Mouse (Mus musculus) kidney, adult 9 months (tissue): Measurements from ENCODE around the gene Ucn2.

ENCODE experiments used
- DNase-seq: peaks from one replicate; pipeline ENCODE4 v3.0.0; 2022

Gene Ucn2

DNA sequence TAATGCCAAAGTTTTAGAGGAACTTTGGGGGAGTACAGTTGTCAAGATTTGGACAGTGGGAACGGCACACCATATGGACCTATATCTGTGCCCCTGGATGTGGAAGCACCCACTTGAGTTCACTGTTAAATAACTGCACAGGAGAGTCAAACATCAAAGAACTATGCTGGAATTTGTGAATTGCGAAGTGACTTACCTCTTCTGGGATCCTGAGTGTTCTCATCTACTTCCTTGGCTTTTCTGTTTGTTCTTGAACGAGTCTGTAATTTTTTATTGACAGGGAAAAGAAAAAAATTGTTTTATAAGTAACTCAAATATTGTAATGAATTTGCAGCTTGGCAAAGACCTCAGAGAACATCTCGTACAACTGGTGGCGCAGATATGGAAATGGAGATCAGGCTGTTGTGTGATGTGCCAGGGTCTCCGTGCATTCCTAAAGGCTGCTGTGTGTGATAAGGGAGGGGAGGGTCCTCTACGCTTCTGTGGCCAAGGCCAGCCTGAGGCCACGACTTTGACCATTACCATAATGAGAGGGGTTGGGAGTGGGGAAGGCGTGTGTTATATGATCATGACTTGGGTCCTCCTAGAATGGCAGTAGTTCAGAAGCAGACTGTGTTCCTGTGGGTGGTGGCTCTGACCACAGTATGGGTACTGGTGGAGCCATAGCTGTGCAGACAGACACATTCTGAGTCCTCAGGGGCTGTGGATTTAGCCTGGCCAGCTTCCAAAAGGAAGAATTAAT lies 7.0 kb downstream of the Ucn2 start:
- no peak for DNase-seq

DNA sequence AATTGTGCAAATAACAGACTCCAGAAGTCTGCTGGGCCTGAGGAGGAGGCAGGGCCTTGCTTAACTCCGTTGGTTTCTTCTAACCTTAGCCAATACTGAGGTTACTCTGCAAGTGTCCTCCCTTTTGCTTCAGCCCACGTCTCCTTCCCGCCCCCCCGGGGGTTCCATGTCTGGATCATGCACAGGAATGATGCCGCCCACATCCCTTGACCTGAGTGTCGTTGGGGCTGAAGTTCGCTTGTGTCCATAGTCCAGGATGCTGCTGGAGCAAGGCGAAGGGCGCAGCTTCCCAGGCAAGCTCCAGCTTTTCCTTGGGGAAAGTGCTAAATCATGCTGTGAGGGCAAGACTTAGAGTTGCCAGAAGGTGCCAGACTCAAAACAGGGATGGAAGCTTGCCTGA lies 10.6 kb downstream of the Ucn2 start:
- peak; percentile 90 for DNase-seq

- DNase-seq, result no peak
Measured at GRCm38 (mm10) chr9:108998287-108999166, 12.7 kb downstream of the Ucn2 start.

GRCm38 (mm10) chr9:108999167-108999526 lies 13.3 kb downstream of the Ucn2 start:
- DNase-seq, result no peak

- DNase-seq, result peak; percentile 72
Measured at GRCm38 (mm10) chr9:109000726-109001125, 14.9 kb downstream of the Ucn2 start.

DNA sequence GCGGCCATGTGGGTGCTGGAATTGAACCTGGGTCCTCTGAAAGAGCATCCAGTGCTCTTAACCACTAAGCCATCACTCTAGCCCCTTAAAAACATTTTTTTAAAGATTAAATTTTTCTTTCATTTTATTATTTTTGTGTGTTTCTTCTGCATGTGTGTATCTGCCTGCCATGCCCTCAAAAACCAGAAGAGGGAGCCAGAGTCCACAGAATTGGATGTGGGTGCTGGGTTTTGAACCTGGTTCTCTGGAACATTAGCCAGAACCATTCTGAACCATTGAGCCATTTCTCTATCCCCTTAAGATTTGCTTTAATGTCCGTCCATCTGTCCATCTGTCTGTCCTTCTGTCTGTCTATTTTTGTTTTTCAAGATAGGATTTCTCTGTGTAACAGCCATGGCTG lies 17.4 kb downstream of the Ucn2 start:
- DNase-seq, result peak; percentile 62

- DNase-seq, result no peak
Measured at GRCm38 (mm10) chr9:109007025-109007780, 21.4 kb downstream of the Ucn2 start.

GRCm38 (mm10) chr9:109008081-109008480 lies 22.3 kb downstream of the Ucn2 start:
- DNase-seq, result no peak

DNA sequence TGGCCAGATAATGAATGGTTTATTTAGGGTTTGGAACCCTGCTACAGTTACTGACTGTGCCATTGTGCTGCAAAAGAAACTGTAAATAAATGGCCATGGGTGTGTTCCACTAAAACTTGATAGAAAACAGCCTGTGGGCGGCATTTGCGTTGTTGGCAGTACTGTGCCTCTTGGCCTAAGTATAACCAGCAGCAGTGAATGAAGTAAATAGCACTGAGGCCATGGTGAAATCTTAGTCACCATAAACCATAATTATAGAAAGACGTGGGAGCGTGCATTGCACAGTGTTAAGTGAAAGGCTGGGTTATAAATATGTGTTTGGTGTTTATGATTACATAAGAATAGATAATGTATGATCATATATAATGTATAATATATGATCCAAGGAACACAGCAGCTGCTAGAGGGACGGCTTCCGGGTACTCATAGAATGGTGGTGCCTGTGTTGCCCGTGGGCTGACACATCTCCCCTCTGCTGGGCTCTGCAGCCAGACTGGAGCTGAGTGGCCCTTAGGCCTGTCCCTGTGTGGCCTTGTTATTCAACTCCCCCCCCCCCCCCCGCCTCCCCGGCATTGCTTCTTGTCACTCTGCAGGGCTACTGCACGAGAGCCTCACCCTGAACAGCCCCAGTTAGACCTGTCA lies 23.3 kb downstream of the Ucn2 start:
- no peak for DNase-seq

DNA sequence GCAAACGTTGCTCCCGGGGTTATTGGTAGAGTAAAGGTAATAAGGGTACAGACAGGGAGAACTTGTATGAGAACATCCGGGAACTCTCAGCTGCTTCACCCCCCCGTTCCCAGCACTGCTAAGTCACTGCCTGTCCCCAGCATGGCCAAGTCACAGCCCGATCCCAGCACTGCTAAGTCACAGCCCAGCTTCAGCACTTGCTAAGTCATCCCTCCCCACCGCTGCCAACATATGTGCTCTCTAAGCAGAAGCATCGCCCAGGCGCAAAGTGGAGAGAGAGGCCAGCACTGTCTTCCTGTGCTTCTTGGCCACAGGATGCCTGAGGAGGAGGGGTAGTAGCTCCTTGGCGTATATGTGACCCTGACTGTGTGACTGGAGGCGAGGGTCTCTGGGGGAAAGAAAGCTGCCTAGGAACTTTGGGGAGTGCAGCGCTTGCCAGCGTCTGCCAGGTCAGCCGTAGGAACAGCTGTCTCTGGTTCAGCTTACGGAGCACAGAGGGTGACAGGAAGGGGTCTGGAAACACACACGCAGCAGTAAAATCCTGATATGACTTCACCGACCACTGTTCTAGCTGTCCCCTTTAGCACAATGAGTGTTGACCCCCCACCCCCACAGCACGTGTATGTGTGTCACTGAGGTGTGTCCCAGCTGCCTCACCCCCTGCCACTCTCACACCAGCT lies 24.0 kb downstream of the Ucn2 start:
- DNase-seq, result no peak

- DNase-seq, result no peak
Measured at GRCm38 (mm10) chr9:109010316-109010690, 24.5 kb downstream of the Ucn2 start.

- no peak for DNase-seq
Measured at GRCm38 (mm10) chr9:109015397-109015796, 29.6 kb downstream of the Ucn2 start.

DNA sequence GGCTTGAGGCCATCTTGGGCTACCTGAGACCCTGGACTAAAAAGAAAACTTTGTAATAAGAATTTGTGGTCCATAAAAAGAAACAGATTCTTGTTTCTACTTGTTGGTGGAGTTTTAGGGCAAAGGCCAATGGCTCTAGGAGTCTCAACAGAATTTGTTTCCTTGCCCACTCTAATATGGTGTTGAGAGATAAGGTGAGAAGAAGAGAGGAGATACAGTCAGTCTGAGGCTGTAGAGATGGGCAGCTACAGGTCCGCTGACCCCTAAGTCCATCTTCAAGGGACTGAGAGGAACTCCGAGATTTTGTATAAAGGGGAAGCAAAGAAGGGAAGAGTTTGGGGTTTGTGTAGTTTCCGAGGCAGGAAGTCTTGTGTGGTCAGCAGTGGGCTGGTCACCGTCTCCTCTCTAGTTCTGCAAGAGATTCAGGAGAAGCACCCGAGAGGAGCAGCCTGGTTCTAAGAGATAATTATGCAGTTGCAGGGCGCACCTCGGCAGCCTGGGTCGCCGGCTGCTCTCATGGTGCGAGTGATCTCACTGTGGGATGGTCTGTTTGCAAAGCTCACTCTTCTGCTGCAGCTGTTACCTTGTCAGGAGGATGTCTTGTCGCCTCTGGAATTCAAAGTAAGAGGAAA lies 31.3 kb downstream of the Ucn2 start:
- no peak for DNase-seq

DNA sequence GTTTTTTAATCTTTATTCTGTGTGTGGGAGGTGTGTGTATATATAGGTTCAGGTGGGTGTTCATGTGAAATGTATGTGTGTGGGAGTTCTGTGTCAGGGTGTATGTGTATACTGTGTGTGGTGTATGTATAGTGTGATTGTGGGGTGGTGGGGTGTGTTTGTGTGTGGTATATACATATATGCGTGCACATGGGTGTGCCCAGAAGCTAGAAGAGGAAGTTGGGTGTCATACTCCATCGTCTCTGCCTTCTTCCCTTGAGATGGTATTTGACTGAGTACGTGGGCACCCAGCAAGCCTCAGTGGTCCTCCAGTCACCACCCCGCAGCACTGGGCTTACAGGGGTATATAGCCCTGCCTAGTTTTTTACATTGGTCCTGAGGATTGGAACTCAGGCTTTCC lies 35.6 kb downstream of the Ucn2 start:
- no peak for DNase-seq

GRCm38 (mm10) chr9:109022866-109023685 lies 37.3 kb downstream of the Ucn2 start:
- DNase-seq, result no peak

DNA sequence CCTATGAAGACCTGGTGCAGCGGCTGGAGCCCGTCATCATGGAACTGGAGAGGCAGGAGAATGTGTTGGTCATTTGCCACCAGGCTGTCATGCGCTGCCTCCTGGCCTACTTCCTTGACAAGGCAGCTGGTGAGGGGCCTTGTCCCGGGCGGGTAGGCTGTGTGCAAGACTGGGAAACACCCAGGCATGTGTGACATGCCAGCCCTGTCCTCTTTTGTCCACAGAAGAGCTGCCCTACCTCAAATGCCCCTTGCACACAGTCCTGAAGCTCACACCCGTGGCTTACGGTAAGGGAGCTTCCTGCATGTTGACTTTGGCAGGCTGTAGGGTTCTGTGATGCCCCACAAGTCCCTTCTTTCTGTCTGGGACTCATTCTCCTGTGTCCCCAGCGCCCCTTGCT lies 41.7 kb downstream of the Ucn2 start:
- no peak for DNase-seq

DNA sequence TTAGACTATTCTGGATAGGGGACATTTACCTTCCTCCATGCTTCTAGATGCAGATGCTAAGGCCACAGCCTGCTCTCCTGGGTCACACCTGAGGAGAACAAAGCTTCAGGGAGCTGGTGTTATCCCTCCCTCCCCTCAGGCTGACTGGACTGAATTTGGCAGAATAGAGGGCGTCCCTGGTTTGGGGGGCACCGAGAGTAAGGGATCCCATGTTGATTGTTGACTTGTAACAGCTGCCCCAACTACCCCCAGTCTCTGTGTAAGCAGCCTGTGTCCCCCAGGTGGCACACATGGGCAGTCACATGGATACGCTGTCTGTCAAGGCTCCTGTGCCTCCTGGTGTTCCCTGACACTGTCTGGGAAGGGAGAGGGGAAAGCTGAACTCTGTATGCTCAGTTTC lies 42.6 kb downstream of the Ucn2 start:
- DNase-seq, result no peak

DNA sequence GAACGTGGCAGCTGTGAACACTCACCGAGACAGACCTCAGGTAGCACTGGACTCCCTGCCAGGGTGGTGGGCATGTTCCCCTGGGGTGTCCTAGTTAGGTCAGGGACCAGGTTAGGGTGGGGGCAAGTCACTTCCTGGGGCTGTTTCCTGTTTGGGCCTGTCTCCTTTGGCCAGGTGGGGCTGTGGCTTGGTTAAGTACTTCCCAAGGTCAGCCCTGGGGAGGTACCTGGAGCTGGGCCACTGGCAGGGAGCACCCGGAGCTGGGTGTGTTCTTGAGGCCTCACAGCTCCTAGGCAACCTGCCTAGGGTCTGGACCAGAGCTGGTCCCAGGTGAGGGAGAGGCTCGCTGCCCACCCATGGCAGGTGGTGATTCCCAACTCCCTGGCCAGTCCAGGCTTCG lies 43.1 kb downstream of the Ucn2 start:
- no peak for DNase-seq

DNA sequence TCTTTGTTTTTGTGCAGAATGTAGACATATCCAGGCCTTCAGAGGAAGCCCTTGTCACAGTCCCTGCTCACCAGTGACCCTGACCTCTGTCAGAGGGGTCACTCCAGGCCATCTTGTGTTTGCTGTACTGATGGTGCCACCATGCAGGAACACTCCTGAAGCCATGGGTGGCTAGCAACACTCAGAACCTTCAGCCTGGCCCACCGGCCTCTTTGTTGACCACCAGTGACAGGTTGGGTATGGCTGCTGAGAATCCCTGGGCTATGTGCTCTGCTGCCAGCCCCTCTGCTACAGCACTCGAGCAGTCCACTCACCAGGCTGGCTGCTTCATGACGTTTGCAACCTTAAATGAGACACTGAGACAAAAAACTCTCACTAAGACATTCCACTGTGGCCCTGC lies 44.5 kb downstream of the Ucn2 start:
- no peak for DNase-seq

- DNase-seq, result no peak
Measured at GRCm38 (mm10) chr9:109031001-109031400, 45.2 kb downstream of the Ucn2 start.

DNA sequence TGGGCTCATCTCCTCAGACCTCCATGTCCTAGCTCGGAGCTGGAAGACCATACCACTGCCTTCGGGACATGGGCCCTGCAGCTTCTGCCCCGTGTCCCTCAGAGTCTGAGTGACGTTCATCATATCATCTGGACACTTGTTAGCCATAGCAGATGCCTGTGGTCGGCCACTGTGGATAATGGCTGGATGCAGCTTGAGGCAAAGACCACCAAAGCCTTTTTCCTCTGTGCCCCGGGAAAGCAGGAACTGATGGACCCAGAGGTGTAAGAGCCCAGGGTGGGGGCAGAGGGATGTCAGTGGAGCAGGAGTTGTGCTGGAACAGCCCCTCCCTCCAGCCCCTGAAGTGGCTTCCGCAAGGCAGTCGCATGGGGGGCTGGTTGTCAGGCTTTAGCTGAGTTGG lies 45.9 kb downstream of the Ucn2 start:
- DNase-seq, result no peak
